Mouse (Mus musculus) erythroid progenitor cell, adult 5-6 weeks (primary cell): ENCODE measurements around the gene Tmem40. TPM values are rescaled to one million over a fixed set of nuclear protein-coding genes. Genes with fewer than 3 reads are reported as not detected.

Experiments
- ATAC-seq: replicated peaks from 2 replicates; pipeline ENCODE4 v1.8.0; 2016; ENCODE audit warnings: moderate number of reproducible peaks, mild to moderate bottlenecking, moderate TSS enrichment, inconsistent platforms; ENCODE audit not compliant: poor library complexity, low FRiP score, severe bottlenecking
- total RNA-seq, 2 experiments: library from RNA; stranded (forward) in 1 of 2; stranded (reverse) in 1 of 2; fragments of 150-400 nt in 1 of 2; fragments of 186-747, 209-891 nt in 1 of 2; gene quantifications; 2 replicates each; pipeline versions ENCODE4 v1.2.3 to v1.2.4; 2015 to 2017; ENCODE audit warnings: low replicate concordance in 2 of 2

Tmem40 gene
- total RNA-seq, 2 experiments from 2014 or later, result 3.8 to 4.4 TPM

DNA sequence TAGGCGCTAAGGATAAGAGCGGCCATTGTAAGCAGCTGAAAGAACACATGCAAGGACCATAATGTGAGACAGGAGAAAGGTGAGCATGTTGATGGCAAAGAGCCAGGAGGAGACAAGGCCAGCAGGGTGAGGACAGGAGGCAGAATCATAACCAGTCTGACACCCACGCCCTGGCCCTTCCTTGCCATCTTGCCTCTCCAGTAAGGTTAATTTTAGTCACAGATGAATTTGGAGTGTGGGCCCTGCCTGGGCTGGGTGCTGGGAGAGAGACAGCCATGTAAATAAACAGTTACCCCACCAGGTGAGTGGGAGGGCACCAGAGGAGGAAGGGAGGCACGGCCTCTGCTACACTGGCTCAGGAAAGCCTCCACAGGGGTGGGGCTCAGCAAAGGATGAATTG lies 81.1 kb downstream of the Tmem40 start:
- ATAC-seq, result no peak

Other genes with a start within 250 kb of the Tmem40 start
- 2.1 TPM in 1 of 2 replicates, not detected in the other for gene Tsen2, start 217.7 kb downstream of the Tmem40 start, total RNA-seq (2015; ENCODE audit: low replicate concordance)
- 1.7 and 6.5 TPM in 2 replicates for gene Tsen2, start 217.7 kb downstream of the Tmem40 start, total RNA-seq (2017; ENCODE audit: low replicate concordance)
- gene Mkrn2os, start 169.8 kb downstream of the Tmem40 start, total RNA-seq (2015; ENCODE audit: low replicate concordance), result not detected in 2 replicates
- gene Mkrn2os, start 169.8 kb downstream of the Tmem40 start, total RNA-seq (2017; ENCODE audit: low replicate concordance), result not detected in 2 replicates
- 1.7 and 2.9 TPM in 2 replicates for gene Mkrn2, start 160.5 kb downstream of the Tmem40 start, total RNA-seq (2015; ENCODE audit: low replicate concordance)
- 3.9 and 4.0 TPM in 2 replicates for gene Mkrn2, start 160.5 kb downstream of the Tmem40 start, total RNA-seq (2017; ENCODE audit: low replicate concordance)
- 84.0 and 100 TPM in 2 replicates for gene Raf1, start 85.8 kb downstream of the Tmem40 start, total RNA-seq (2015; ENCODE audit: low replicate concordance)
- gene Raf1, start 85.8 kb downstream of the Tmem40 start, total RNA-seq (2017; ENCODE audit: low replicate concordance), result 21.3 and 46.2 TPM in 2 replicates
- not detected in 2 replicates for gene Cand2, start 12.1 kb upstream of the Tmem40 start, total RNA-seq (2015; ENCODE audit: low replicate concordance)
- gene Cand2, start 12.1 kb upstream of the Tmem40 start, total RNA-seq (2017; ENCODE audit: low replicate concordance), result under 0.01 TPM in 1 of 2 replicates, not detected in the other
- gene Rpl32, start 46.3 kb upstream of the Tmem40 start, total RNA-seq (2015; ENCODE audit: low replicate concordance), result 1,002 and 1,130 TPM in 2 replicates
- gene Rpl32, start 46.3 kb upstream of the Tmem40 start, total RNA-seq (2017; ENCODE audit: low replicate concordance), result 642 and 693 TPM in 2 replicates
- gene Efcab12, start 76.0 kb upstream of the Tmem40 start, total RNA-seq (2015; ENCODE audit: low replicate concordance), result not detected in 2 replicates
- not detected in 2 replicates for gene Efcab12, start 76.0 kb upstream of the Tmem40 start, total RNA-seq (2017; ENCODE audit: low replicate concordance)
- 7.5 and 9.7 TPM in 2 replicates for gene Mbd4, start 91.0 kb upstream of the Tmem40 start, total RNA-seq (2015; ENCODE audit: low replicate concordance)
- 14.8 and 22.6 TPM in 2 replicates for gene Mbd4, start 91.0 kb upstream of the Tmem40 start, total RNA-seq (2017; ENCODE audit: low replicate concordance)
- not detected in 2 replicates for gene Ift122, start 91.1 kb upstream of the Tmem40 start, total RNA-seq (2015; ENCODE audit: low replicate concordance)
- 0.38 and 1.9 TPM in 2 replicates for gene Ift122, start 91.1 kb upstream of the Tmem40 start, total RNA-seq (2017; ENCODE audit: low replicate concordance)
- gene Rho, start 169.3 kb upstream of the Tmem40 start, total RNA-seq (2015; ENCODE audit: low replicate concordance), result not detected in 2 replicates
- not detected in 2 replicates for gene Rho, start 169.3 kb upstream of the Tmem40 start, total RNA-seq (2017; ENCODE audit: low replicate concordance)
- gene H1foo, start 182.5 kb upstream of the Tmem40 start, total RNA-seq (2015; ENCODE audit: low replicate concordance), result not detected in 2 replicates
- not detected in 2 replicates for gene H1foo, start 182.5 kb upstream of the Tmem40 start, total RNA-seq (2017; ENCODE audit: low replicate concordance)
- 9.6 and 22.3 TPM in 2 replicates for gene Plxnd1, start 232.6 kb upstream of the Tmem40 start, total RNA-seq (2015; ENCODE audit: low replicate concordance)
- 2.0 and 2.3 TPM in 2 replicates for gene Plxnd1, start 232.6 kb upstream of the Tmem40 start, total RNA-seq (2017; ENCODE audit: low replicate concordance)